Mouse (Mus musculus): Measurements from ENCODE around the gene Nt5c3b. TPM values are rescaled to one million over a fixed set of nuclear protein-coding genes. Genes with fewer than 3 reads are reported as not detected.

Gene Nt5c3b
- polyA plus RNA-seq, 2 experiments = 138 to 140 TPM

DNA sequence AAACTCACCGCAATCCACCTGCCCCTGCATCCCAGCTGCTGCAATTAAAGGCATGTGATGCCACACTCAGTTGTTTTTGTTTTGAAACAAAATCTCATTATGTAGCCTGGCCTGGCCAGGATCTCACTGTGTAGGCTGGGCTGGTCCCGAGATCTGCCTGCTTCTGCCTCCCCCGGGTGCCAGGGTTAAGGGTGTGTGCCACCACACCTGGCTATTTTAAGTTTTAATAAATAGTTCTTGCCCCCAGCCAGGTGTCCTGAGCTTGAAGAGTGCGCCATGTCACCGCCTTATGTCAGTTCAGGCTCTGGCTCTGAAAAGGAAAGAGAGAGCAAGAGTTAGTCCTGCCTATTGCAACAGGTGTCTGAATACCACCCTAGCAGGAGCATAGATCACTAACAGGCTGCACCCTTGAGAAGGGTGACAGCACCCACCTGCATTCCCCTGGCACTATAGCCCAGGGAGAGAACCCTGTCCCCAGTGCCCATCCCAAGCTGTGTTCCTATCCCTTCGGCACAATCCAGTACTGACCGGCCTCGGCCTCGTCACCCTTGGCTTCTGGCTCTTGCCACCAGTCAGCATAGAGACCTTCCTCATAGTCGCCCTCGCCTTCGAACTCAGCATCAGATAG lies 32.7 kb downstream of the Nt5c3b start:
- H3K36me3 ChIP-seq (ENCODE audit: control insufficient read depth, insufficient read depth, low read length) = peaks cover 52% of the 10 kb centered on the region
- H3K9ac ChIP-seq (ENCODE audit: low read depth, low read length, severe bottlenecking) = no peak overlapping the region
- no peak overlapping the region for H3K27ac ChIP-seq (replicated peaks; ENCODE audit: low read depth, low read length)
- 91% methylated on average over 12 of the region's 12 CpGs for WGBS
- no peak overlapping the region for H3K4me2 ChIP-seq (replicated peaks; ENCODE audit: low read depth, low read length, severe bottlenecking)
- ATAC-seq (ENCODE audit: low FRiP score, low read depth) (no peak), DNase-seq (ENCODE audit: low spot score) (no peak)
- no peaks in the 10 kb centered on the region for H3K9me3 ChIP-seq (ENCODE audit: control insufficient read depth, low read length)
- no peak overlapping the region for H3K4me3 ChIP-seq (replicated peaks; ENCODE audit: low read length)
- TF ChIP-seq POLR2A (IDR thresholded peaks at IDR 0.05; ENCODE audit: borderline replicate concordance, extremely low read depth, insufficient read depth, insufficient read length) = no peak
- H3K27me3 ChIP-seq (ENCODE audit: control insufficient read depth, insufficient read depth, low read length) = no peaks in the 10 kb centered on the region
- H3K4me1 ChIP-seq (ENCODE audit: control insufficient read depth, insufficient read depth, low read length) = peaks cover 22% of the 10 kb centered on the region

DNA sequence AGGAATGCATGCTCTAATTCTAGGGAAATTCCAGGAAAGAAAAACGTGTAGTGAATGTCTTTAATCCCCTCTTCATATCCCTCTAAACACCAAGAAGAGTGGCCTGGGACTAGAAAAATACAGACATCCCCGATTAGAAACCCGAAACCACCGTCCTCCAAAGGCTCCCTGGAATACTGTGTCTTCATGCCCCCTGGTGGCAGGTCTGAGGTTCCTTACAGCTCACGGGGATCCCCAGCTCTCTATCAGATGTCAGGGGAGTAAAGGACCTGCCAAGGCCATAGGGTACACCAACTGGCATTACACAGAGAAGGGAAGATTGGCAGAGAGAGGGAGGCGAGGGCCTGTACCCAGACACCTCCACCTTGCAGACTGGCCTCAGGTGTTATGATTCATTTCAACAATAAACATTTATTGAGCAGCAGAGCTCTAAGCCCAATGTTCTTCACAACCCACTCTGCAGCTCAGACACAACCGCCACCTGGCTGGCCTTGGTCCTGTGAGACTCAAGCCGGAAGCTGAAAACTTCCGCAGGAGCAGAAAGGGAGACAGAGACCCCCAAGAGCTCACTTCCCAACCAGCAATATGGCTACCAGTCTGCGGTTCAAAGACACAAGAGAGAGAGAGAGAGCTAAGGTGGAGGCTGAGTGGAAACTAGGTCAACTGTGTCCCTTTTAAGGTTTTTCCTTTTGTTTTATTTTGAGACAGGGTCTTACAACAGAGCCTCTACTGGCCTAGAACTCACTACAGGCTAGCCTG lies 33.4 kb downstream of the Nt5c3b start:
- no peak overlapping the region for H3K4me3 ChIP-seq (replicated peaks; ENCODE audit: low read length)
- WGBS = 38% methylated on average over 10 of the region's 10 CpGs
- H3K27me3 ChIP-seq (ENCODE audit: control insufficient read depth, insufficient read depth, low read length) = no peaks in the 10 kb centered on the region
- DNase-seq (ENCODE audit: low spot score) (peak; percentile 75), ATAC-seq (ENCODE audit: low FRiP score, low read depth) (peak; percentile 35; the same call in 1 of the 2 replicates)
- H3K9ac ChIP-seq (ENCODE audit: low read depth, low read length, severe bottlenecking) = no peak overlapping the region
- peaks cover 17% of the 10 kb centered on the region for H3K4me1 ChIP-seq (ENCODE audit: control insufficient read depth, insufficient read depth, low read length)
- no peak overlapping the region for H3K4me2 ChIP-seq (replicated peaks; ENCODE audit: low read depth, low read length, severe bottlenecking)
- no peaks in the 10 kb centered on the region for H3K9me3 ChIP-seq (ENCODE audit: control insufficient read depth, low read length)
- no peak for TF ChIP-seq POLR2A (IDR thresholded peaks at IDR 0.05; ENCODE audit: borderline replicate concordance, extremely low read depth, insufficient read depth, insufficient read length)
- H3K36me3 ChIP-seq (ENCODE audit: control insufficient read depth, insufficient read depth, low read length) = peaks cover 52% of the 10 kb centered on the region
- H3K27ac ChIP-seq (replicated peaks; ENCODE audit: low read depth, low read length) = no peak overlapping the region

DNA sequence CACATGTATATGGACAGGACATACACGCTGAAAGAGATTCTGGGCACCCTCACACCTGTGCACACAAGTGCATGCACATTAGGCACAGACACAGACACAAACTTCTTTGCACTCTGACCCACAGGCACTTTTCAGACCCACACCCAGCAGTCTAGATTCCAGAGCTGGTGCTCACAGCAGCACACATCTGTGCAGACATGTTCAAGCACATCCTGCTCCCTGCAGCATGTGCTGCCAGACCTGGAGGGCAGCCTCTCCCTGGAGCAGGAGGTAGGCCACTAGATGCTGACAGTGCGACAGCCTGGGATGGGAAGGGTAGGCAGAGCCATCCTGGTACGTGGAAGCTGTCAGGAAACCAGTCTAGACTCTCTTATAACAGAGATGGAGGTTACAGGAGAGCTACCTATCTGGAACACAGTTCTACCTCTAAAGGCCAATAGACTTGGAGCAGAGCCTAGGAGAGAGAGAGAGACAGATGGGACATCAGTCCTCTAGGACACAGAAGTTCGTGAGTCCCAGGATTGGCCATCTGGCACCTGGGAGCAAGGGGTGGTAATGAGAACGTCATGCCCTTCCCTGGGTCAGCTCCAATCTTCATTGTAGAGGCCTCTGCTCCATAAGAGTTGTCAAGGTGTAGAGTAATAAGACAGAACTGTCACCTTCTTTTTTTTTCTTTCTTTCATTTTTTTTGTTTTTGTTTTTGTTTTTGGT lies 34.5 kb downstream of the Nt5c3b start:
- no peak overlapping the region for H3K4me2 ChIP-seq (replicated peaks; ENCODE audit: low read depth, low read length, severe bottlenecking)
- peaks cover 47% of the 10 kb centered on the region for H3K36me3 ChIP-seq (ENCODE audit: control insufficient read depth, insufficient read depth, low read length)
- H3K27ac ChIP-seq (replicated peaks; ENCODE audit: low read depth, low read length) = no peak overlapping the region
- ATAC-seq (ENCODE audit: low FRiP score, low read depth) (no peak), DNase-seq (ENCODE audit: low spot score) (no peak)
- H3K4me3 ChIP-seq (replicated peaks; ENCODE audit: low read length) = no peak overlapping the region
- 80% methylated on average over 5 of the region's 5 CpGs for WGBS
- H3K9ac ChIP-seq (ENCODE audit: low read depth, low read length, severe bottlenecking) = no peak overlapping the region
- no peaks in the 10 kb centered on the region for H3K27me3 ChIP-seq (ENCODE audit: control insufficient read depth, insufficient read depth, low read length)
- peaks cover 6% of the 10 kb centered on the region; the same call in 1 of the 2 replicates for H3K4me1 ChIP-seq (ENCODE audit: control insufficient read depth, insufficient read depth, low read length)
- no peak for TF ChIP-seq POLR2A (IDR thresholded peaks at IDR 0.05; ENCODE audit: borderline replicate concordance, extremely low read depth, insufficient read depth, insufficient read length)
- H3K9me3 ChIP-seq (ENCODE audit: control insufficient read depth, low read length) = no peaks in the 10 kb centered on the region

DNA sequence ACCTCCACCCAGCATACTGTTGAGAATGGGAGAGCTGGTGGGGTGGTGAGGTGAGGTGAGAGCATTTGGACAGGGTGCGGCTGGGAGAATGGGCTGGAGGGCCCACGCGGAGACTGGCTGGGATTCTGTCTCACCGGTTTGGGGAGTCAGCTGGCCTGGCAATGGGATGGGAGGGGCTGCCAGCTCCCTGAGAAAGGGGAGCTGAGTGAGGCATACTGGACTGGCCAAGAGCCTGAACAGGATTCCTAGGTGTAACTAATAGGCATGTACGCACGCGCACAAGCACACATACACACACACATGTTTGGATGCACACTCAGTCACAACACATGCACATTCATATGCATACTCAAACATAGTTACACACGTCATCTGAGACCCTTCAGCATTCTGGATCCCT lies 35.3 kb downstream of the Nt5c3b start:
- no peaks in the 10 kb centered on the region for H3K4me1 ChIP-seq (ENCODE audit: control insufficient read depth, insufficient read depth, low read length)
- DNase-seq (ENCODE audit: low spot score) = no peak
- 85% methylated on average over 8 of the region's 8 CpGs for WGBS
- ATAC-seq (ENCODE audit: low FRiP score, low read depth) = no peak
- no peak for TF ChIP-seq POLR2A (IDR thresholded peaks at IDR 0.05; ENCODE audit: borderline replicate concordance, extremely low read depth, insufficient read depth, insufficient read length)
- H3K9ac ChIP-seq (ENCODE audit: low read depth, low read length, severe bottlenecking) = no peak overlapping the region
- H3K9me3 ChIP-seq (ENCODE audit: control insufficient read depth, low read length) = no peaks in the 10 kb centered on the region
- peaks cover 39% of the 10 kb centered on the region for H3K36me3 ChIP-seq (ENCODE audit: control insufficient read depth, insufficient read depth, low read length)
- H3K4me3 ChIP-seq (replicated peaks; ENCODE audit: low read length) = no peak overlapping the region
- H3K27ac ChIP-seq (replicated peaks; ENCODE audit: low read depth, low read length) = no peak overlapping the region
- no peaks in the 10 kb centered on the region for H3K27me3 ChIP-seq (ENCODE audit: control insufficient read depth, insufficient read depth, low read length)
- no peak overlapping the region for H3K4me2 ChIP-seq (replicated peaks; ENCODE audit: low read depth, low read length, severe bottlenecking)

DNA sequence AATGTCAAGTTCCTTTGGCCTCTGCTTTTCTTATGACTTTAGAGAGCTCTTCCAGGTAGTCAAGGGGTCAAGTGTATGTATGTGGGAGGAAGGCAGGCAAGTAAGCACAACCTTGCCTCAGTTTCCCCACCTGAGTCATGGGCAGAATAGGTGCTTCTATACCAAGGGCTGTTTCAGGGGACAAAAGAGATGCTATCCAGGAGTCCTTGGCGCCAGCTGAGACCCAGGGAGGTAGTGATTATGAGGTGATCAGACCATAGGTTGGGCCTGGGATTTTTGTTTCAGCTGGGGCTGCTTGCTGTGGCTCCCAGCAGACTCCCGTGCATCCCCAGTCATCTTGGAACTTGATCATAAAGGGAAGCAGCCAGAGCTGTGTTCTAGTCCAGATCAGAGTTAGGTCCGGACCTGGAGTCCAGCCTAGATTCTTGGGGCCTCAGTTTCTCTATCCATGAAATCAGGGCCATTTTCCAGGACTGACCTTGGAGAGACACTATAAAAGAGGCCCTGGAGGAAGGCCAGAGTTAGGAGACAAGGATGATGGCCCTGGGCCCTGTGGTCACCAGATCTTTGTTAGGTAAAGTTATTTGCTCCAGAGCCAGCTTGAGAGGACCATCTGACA lies 37.0 kb downstream of the Nt5c3b start:
- no peak overlapping the region for H3K4me3 ChIP-seq (replicated peaks; ENCODE audit: low read length)
- WGBS = 90% methylated on average over 3 of the region's 3 CpGs
- DNase-seq (ENCODE audit: low spot score) (no peak), ATAC-seq (ENCODE audit: low FRiP score, low read depth) (no peak)
- no peak for TF ChIP-seq POLR2A (IDR thresholded peaks at IDR 0.05; ENCODE audit: borderline replicate concordance, extremely low read depth, insufficient read depth, insufficient read length)
- H3K27ac ChIP-seq (replicated peaks; ENCODE audit: low read depth, low read length) = no peak overlapping the region
- H3K9ac ChIP-seq (ENCODE audit: low read depth, low read length, severe bottlenecking) = no peak overlapping the region
- no peaks in the 10 kb centered on the region for H3K9me3 ChIP-seq (ENCODE audit: control insufficient read depth, low read length)
- no peak overlapping the region for H3K4me2 ChIP-seq (replicated peaks; ENCODE audit: low read depth, low read length, severe bottlenecking)
- no peaks in the 10 kb centered on the region for H3K27me3 ChIP-seq (ENCODE audit: control insufficient read depth, insufficient read depth, low read length)
- H3K36me3 ChIP-seq (ENCODE audit: control insufficient read depth, insufficient read depth, low read length) = peaks cover 23% of the 10 kb centered on the region
- H3K4me1 ChIP-seq (ENCODE audit: control insufficient read depth, insufficient read depth, low read length) = no peaks in the 10 kb centered on the region

Measured in limb, embryonic 14.5 days (tissue).